Mouse (Mus musculus) ES-E14 (cell line): Measurements from ENCODE around the gene Atxn1. TPM values are rescaled to one million over a fixed set of nuclear protein-coding genes. Genes with fewer than 3 reads are reported as not detected.

ENCODE experiments used
- DNase-seq: peaks from one replicate; pipeline ENCODE4 v3.0.0-alpha.2; 2013; ENCODE audit warnings: low read depth, low spot score
- H3K27ac ChIP-seq: 2 replicates; pipeline ENCODE4 v1.5.1; 2012; ENCODE audit warnings: low read depth, mild to moderate bottlenecking, low read length, moderate library complexity, mixed read lengths; ENCODE audit not compliant: poor library complexity, insufficient read depth, severe bottlenecking
- H3K36me3 ChIP-seq: 2 replicates; pipeline ENCODE4 v1.6.1; 2012; ENCODE audit warnings: mild to moderate bottlenecking, low read length, moderate library complexity, mixed read lengths; ENCODE audit not compliant: control insufficient read depth, poor library complexity, insufficient read depth, severe bottlenecking
- H3K4me1 ChIP-seq, 2 experiments: fragments of 150-350 bp in 1 of 2; sonication (generic) in 1 of 2; 2 replicates each; pipeline ENCODE4 v1.6.1; 2012; ENCODE audit warnings: low read length in 2 of 2, mild to moderate bottlenecking in 1 of 2, mixed read lengths in 1 of 2; ENCODE audit not compliant: control insufficient read depth in 2 of 2, insufficient read depth in 2 of 2, poor library complexity in 1 of 2
- H3K4me3 ChIP-seq, 2 experiments: fragments of 150-350 bp in 1 of 2; sonication (generic) in 1 of 2; 2 replicates each; pipeline ENCODE4 v1.5.1; 2012; ENCODE audit warnings: low read length in 2 of 2, low read depth in 1 of 2, mild to moderate bottlenecking in 1 of 2, mixed read lengths in 1 of 2; ENCODE audit not compliant: insufficient read depth in 1 of 2, poor library complexity in 1 of 2, severe bottlenecking in 1 of 2
- H3K9ac ChIP-seq: 2 replicates; pipeline ENCODE4 v1.6.1; 2012; ENCODE audit warnings: low read depth, mild to moderate bottlenecking, low read length, mixed read lengths; ENCODE audit not compliant: poor library complexity, insufficient read depth, severe bottlenecking
- H3K9me3 ChIP-seq: fragments of 150-350 bp; sonication (generic); 2 replicates; pipeline ENCODE4 v1.6.1; 2012; ENCODE audit warnings: low read depth, mild to moderate bottlenecking, low read length; ENCODE audit not compliant: control insufficient read depth, insufficient read depth
- CHD2 ChIP-seq: IDR thresholded peaks from 2 replicates; pipeline ENCODE4 v1.6.1; 2014; ENCODE audit warnings: mild to moderate bottlenecking, low read depth, low read length, inconsistent platforms
- HCFC1 ChIP-seq: IDR thresholded peaks from 2 replicates; pipeline ENCODE4 v1.6.1; 2012; ENCODE audit warnings: low read length, inconsistent platforms, borderline replicate concordance; ENCODE audit not compliant: insufficient read depth
- MAFK ChIP-seq: IDR thresholded peaks from 2 replicates; pipeline ENCODE4 v1.6.1; 2014; ENCODE audit warnings: mild to moderate bottlenecking, low read depth, low read length, inconsistent platforms; ENCODE audit not compliant: insufficient read depth
- ZC3H11A ChIP-seq: IDR thresholded peaks from 2 replicates; pipeline ENCODE4 v1.6.1; 2012; ENCODE audit warnings: low read depth, mild to moderate bottlenecking, inconsistent platforms, low read length, borderline replicate concordance
- ZNF384 ChIP-seq: IDR thresholded peaks from 2 replicates; pipeline ENCODE4 v1.6.1; 2012; ENCODE audit warnings: low read depth, low read length, inconsistent platforms
- in situ Hi-C, 2 experiments: fragments of 600-800 bp; cut with MboI; formaldehyde crosslinking; loops; one replicate each; pipeline ENCODE4 v1.15.1; 2025; ENCODE audit warnings: low sequenced_read_pairs in 2 of 2, inconsistent platforms in 1 of 2; ENCODE audit not compliant: unreplicated experiment in 2 of 2
- total RNA-seq: library from RNA; depleted of rRNA; stranded (reverse); fragments of 300-350 nt; gene quantifications from 2 replicates; pipeline ENCODE4 v1.2.3, GENCODE M21; 2012

Gene Atxn1
- total RNA-seq, 1 experiment: 7.8 TPM

GRCm38 (mm10) chr13:45932491-45932921 lies 32.3 kb downstream of the Atxn1 start:
- no peak for TF ChIP-seq ZNF384
- no peak for TF ChIP-seq CHD2
- no peak for TF ChIP-seq ZC3H11A
- no peak for TF ChIP-seq MAFK
- no peak for TF ChIP-seq HCFC1
- Histone ChIP-seq H3K27ac (no peak overlapping the region), H3K36me3 (no peaks in the 10 kb centered on the region), H3K9ac (no peak overlapping the region), H3K9me3 (no peaks in the 10 kb centered on the region), H3K4me1 (no peaks in the 10 kb centered on the region), H3K4me3 (no peak overlapping the region)
- DNase-seq: no peak
- in situ Hi-C loops: no loop called here

GRCm38 (mm10) chr13:45931891-45932290 lies 32.9 kb downstream of the Atxn1 start:
- no peaks in the 10 kb centered on the region for H3K4me1 ChIP-seq

GRCm38 (mm10) chr13:45931215-45931614 lies 33.6 kb downstream of the Atxn1 start:
- H3K36me3 ChIP-seq: no peaks in the 10 kb centered on the region
- H3K4me1 ChIP-seq: no peaks in the 10 kb centered on the region
- in situ Hi-C loops: no loop called here
- no peaks in the 10 kb centered on the region for H3K9me3 ChIP-seq
- no peak for DNase-seq
- TF ChIP-seq ZC3H11A: no peak
- TF ChIP-seq ZNF384: no peak
- H3K27ac ChIP-seq: no peak overlapping the region
- no peak overlapping the region for H3K4me3 ChIP-seq
- no peak overlapping the region for H3K9ac ChIP-seq

More at GRCm38 (mm10) chr13:45931891-45932290, 32.9 kb downstream of the Atxn1 start:
- in situ Hi-C loops: no loop called here
- Histone ChIP-seq H3K4me3 (no peak overlapping the region), H3K27ac (no peak overlapping the region), H3K36me3 (no peaks in the 10 kb centered on the region), H3K9me3 (no peaks in the 10 kb centered on the region), H3K9ac (no peak overlapping the region)
- no peak for DNase-seq
- TF ChIP-seq MAFK (no peak), CHD2 (no peak), ZNF384 (no peak), HCFC1 (no peak), ZC3H11A (no peak)

GRCm38 (mm10) chr13:45929744-45930143 lies 35.1 kb downstream of the Atxn1 start:
- no peak for DNase-seq
- Histone ChIP-seq H3K9me3 (no peaks in the 10 kb centered on the region), H3K4me1 (no peaks in the 10 kb centered on the region; a peak in 1 of 4 replicates), H3K4me3 (no peak overlapping the region), H3K9ac (no peak overlapping the region), H3K27ac (no peak overlapping the region), H3K36me3 (no peaks in the 10 kb centered on the region)
- in situ Hi-C loops: no loop called here
- TF ChIP-seq MAFK: no peak
- TF ChIP-seq ZNF384: no peak
- TF ChIP-seq CHD2: no peak
- no peak for TF ChIP-seq ZC3H11A
- TF ChIP-seq HCFC1: no peak

GRCm38 (mm10) chr13:45925294-45925693 lies 39.5 kb downstream of the Atxn1 start:
- in situ Hi-C loops: no loop called here
- no peak for DNase-seq
- no peak overlapping the region; the same call in 1 of the 2 replicates for H3K9ac ChIP-seq

More at GRCm38 (mm10) chr13:45925294-45925693, 39.5 kb downstream of the Atxn1 start:
- Histone ChIP-seq H3K4me1 (no peaks in the 10 kb centered on the region; a peak in 1 of 4 replicates), H3K9me3 (no peaks in the 10 kb centered on the region), H3K27ac (no peak overlapping the region), H3K4me3 (peak overlapping the region; percentile 36 to 39; a peak in 3 of 4 replicates), H3K36me3 (no peaks in the 10 kb centered on the region)
- TF ChIP-seq CHD2 (0 out of 2 replicates have a peak, but pooled peaks have one; percentile 25), MAFK (no peak), ZC3H11A (no peak)
